Mouse (Mus musculus): Measurements from ENCODE around the gene Lrpap1.

- TF ChIP-seq POLR2A (IDR thresholded peaks at IDR 0.05; ENCODE audit: extremely low read depth, insufficient read depth, low read length): no peak
- peak; percentile 59 for TF ChIP-seq CTCF (IDR thresholded peaks at IDR 0.05; ENCODE audit: extremely low read depth, insufficient read depth, low read length)
These were observed 26.2 kb upstream of the Lrpap1 start for GRCm38 (mm10) chr5:35131773-35132172.
